Mouse (Mus musculus): ENCODE measurements around the gene Rbfox3.

Gene Rbfox3

GRCm38 (mm10) chr11:118908981-118909813 is 2.2 kb downstream of the Rbfox3 start:
- Histone ChIP-seq H3K4me3 (replicated peaks; ENCODE audit: low read length) (peak overlapping the region; percentile 72), H3K36me3 (ENCODE audit: insufficient read depth, low read length) (no peaks in the 10 kb centered on the region), H3K4me1 (replicated peaks; ENCODE audit: low read depth, low read length) (peaks cover 29% of the 10 kb centered on the region), H3K27me3 (ENCODE audit: insufficient read depth, low read length) (peaks cover 90% of the 10 kb centered on the region), H3K9me3 (ENCODE audit: low read length) (no peaks in the 10 kb centered on the region)
- TF ChIP-seq CTCF (conservative IDR thresholded peaks at IDR 0.05; ENCODE audit: low read length) (no peak), POU5F1 (IDR thresholded peaks at IDR 0.05; ENCODE audit: borderline replicate concordance, low read length) (no peak), NANOG (IDR thresholded peaks at IDR 0.05; ENCODE audit: borderline replicate concordance, low read length) (no peak)

- peaks cover 90% of the 10 kb centered on the region for H3K27me3 ChIP-seq (ENCODE audit: insufficient read depth, low read length)
- no peaks in the 10 kb centered on the region for H3K9me3 ChIP-seq (ENCODE audit: low read length)
- H3K4me1 ChIP-seq (replicated peaks; ENCODE audit: low read depth, low read length) = peaks cover 29% of the 10 kb centered on the region
- TF ChIP-seq POU5F1 (IDR thresholded peaks at IDR 0.05; ENCODE audit: borderline replicate concordance, low read length) (no peak), CTCF (conservative IDR thresholded peaks at IDR 0.05; ENCODE audit: low read length) (no peak), NANOG (IDR thresholded peaks at IDR 0.05; ENCODE audit: borderline replicate concordance, low read length) (no peak)
- peak overlapping the region; percentile 72 for H3K4me3 ChIP-seq (replicated peaks; ENCODE audit: low read length)
- no peaks in the 10 kb centered on the region for H3K36me3 ChIP-seq (ENCODE audit: insufficient read depth, low read length)
These were observed 2.9 kb downstream of the Rbfox3 start for GRCm38 (mm10) chr11:118908431-118908980.

- H3K4me3 ChIP-seq (replicated peaks; ENCODE audit: low read length) = peak overlapping the region; percentile 72
- TF ChIP-seq POU5F1 (IDR thresholded peaks at IDR 0.05; ENCODE audit: borderline replicate concordance, low read length) (no peak), CTCF (conservative IDR thresholded peaks at IDR 0.05; ENCODE audit: low read length) (no peak), NANOG (IDR thresholded peaks at IDR 0.05; ENCODE audit: borderline replicate concordance, low read length) (no peak)
- peaks cover 29% of the 10 kb centered on the region for H3K4me1 ChIP-seq (replicated peaks; ENCODE audit: low read depth, low read length)
- peaks cover 89% of the 10 kb centered on the region for H3K27me3 ChIP-seq (ENCODE audit: insufficient read depth, low read length)
- no peaks in the 10 kb centered on the region for H3K9me3 ChIP-seq (ENCODE audit: low read length)
- H3K36me3 ChIP-seq (ENCODE audit: insufficient read depth, low read length) = no peaks in the 10 kb centered on the region
These were observed 3.7 kb downstream of the Rbfox3 start for GRCm38 (mm10) chr11:118907471-118908401.

DNA sequence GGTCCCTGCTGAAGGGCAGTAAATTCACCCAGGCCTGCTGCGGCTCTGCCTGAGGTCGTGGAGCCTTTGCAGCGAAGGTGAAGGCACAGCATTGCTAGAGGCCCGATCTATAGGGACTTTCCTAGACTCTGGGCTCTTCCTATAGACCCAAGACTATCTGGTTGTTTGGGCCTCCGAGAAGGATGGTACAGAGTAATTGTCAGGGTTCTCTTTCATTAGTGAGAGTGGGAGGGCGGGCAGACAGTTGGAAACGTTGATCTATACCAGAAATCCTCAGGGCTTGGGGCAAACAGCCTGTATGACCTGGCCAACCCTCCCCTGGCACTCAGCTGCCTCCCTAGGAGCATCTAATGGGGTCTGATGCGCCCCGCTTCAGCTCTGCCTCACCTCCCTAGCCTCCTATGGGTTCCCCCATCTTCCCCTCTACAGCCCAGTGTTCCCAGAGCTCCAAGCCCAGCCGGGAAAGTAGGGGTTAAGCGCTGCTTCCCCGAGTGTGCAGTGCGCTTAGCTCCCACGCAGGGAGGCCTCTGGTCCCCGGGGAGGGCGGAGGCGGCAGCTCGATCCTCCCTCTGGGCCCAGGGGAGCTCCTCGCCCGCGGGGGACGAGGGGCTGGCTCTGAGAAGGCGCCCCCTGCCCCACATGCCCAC is 4.5 kb downstream of the Rbfox3 start:
- H3K4me1 ChIP-seq (replicated peaks; ENCODE audit: low read depth, low read length) = peaks cover 29% of the 10 kb centered on the region
- TF ChIP-seq NANOG (IDR thresholded peaks at IDR 0.05; ENCODE audit: borderline replicate concordance, low read length) = no peak
- no peak for TF ChIP-seq CTCF (conservative IDR thresholded peaks at IDR 0.05; ENCODE audit: low read length)
- TF ChIP-seq POU5F1 (IDR thresholded peaks at IDR 0.05; ENCODE audit: borderline replicate concordance, low read length) = no peak
- no peaks in the 10 kb centered on the region for H3K36me3 ChIP-seq (ENCODE audit: insufficient read depth, low read length)
- H3K27me3 ChIP-seq (ENCODE audit: insufficient read depth, low read length) = peaks cover 82% of the 10 kb centered on the region
- H3K4me3 ChIP-seq (replicated peaks; ENCODE audit: low read length) = no peak overlapping the region; the same call in 1 of the 2 replicates
- H3K9me3 ChIP-seq (ENCODE audit: low read length) = no peaks in the 10 kb centered on the region

GRCm38 (mm10) chr11:118906131-118906823 is 5.1 kb downstream of the Rbfox3 start:
- Histone ChIP-seq H3K4me1 (replicated peaks; ENCODE audit: low read depth, low read length) (peaks cover 29% of the 10 kb centered on the region), H3K4me3 (replicated peaks; ENCODE audit: low read length) (no peak overlapping the region), H3K9me3 (ENCODE audit: low read length) (no peaks in the 10 kb centered on the region), H3K36me3 (ENCODE audit: insufficient read depth, low read length) (no peaks in the 10 kb centered on the region), H3K27me3 (ENCODE audit: insufficient read depth, low read length) (peaks cover 76% of the 10 kb centered on the region)
- TF ChIP-seq CTCF (conservative IDR thresholded peaks at IDR 0.05; ENCODE audit: low read length) = no peak
- TF ChIP-seq NANOG (IDR thresholded peaks at IDR 0.05; ENCODE audit: borderline replicate concordance, low read length) = no peak
- TF ChIP-seq POU5F1 (IDR thresholded peaks at IDR 0.05; ENCODE audit: borderline replicate concordance, low read length) = no peak

- H3K9me3 ChIP-seq (ENCODE audit: low read length) = no peaks in the 10 kb centered on the region
- TF ChIP-seq POU5F1 (IDR thresholded peaks at IDR 0.05; ENCODE audit: borderline replicate concordance, low read length) (no peak), CTCF (conservative IDR thresholded peaks at IDR 0.05; ENCODE audit: low read length) (no peak), NANOG (IDR thresholded peaks at IDR 0.05; ENCODE audit: borderline replicate concordance, low read length) (no peak)
These were observed 5.7 kb downstream of the Rbfox3 start for GRCm38 (mm10) chr11:118905656-118906055.

GRCm38 (mm10) chr11:118904253-118904652 is 7.1 kb downstream of the Rbfox3 start:
- Histone ChIP-seq H3K36me3 (ENCODE audit: insufficient read depth, low read length) (no peaks in the 10 kb centered on the region), H3K4me3 (replicated peaks; ENCODE audit: low read length) (no peak overlapping the region)
- no peak for TF ChIP-seq NANOG (IDR thresholded peaks at IDR 0.05; ENCODE audit: borderline replicate concordance, low read length)
- TF ChIP-seq CTCF (conservative IDR thresholded peaks at IDR 0.05; ENCODE audit: low read length) = no peak
- TF ChIP-seq POU5F1 (IDR thresholded peaks at IDR 0.05; ENCODE audit: borderline replicate concordance, low read length) = no peak

More at GRCm38 (mm10) chr11:118905656-118906055, 5.7 kb downstream of the Rbfox3 start:
- H3K4me1 ChIP-seq (replicated peaks; ENCODE audit: low read depth, low read length) = peaks cover 30% of the 10 kb centered on the region
- H3K36me3 ChIP-seq (ENCODE audit: insufficient read depth, low read length) = no peaks in the 10 kb centered on the region
- H3K27me3 ChIP-seq (ENCODE audit: insufficient read depth, low read length) = peaks cover 71% of the 10 kb centered on the region
- H3K4me3 ChIP-seq (replicated peaks; ENCODE audit: low read length) = no peak overlapping the region

More at GRCm38 (mm10) chr11:118904253-118904652, 7.1 kb downstream of the Rbfox3 start:
- Histone ChIP-seq H3K27me3 (ENCODE audit: insufficient read depth, low read length) (peaks cover 71% of the 10 kb centered on the region), H3K4me1 (replicated peaks; ENCODE audit: low read depth, low read length) (peaks cover 32% of the 10 kb centered on the region), H3K9me3 (ENCODE audit: low read length) (no peaks in the 10 kb centered on the region)
